Mouse (Mus musculus) right cerebral cortex, postnatal 36 days (tissue): ENCODE measurements around the gene 4933414I15Rik.

Experiments used
- DNase-seq, 2 experiments: peaks; one replicate each; pipeline ENCODE4 v3.0.0; 2022; ENCODE audit warnings: low spot score in 2 of 2, mixed read lengths in 1 of 2

Gene 4933414I15Rik

GRCm38 (mm10) chr11:50943506-50943905, at the start of gene 4933414I15Rik:
4933414I15Rik (minus strand) TSS chr11:50943765.
- DNase-seq = no peak

- DNase-seq = no peak
These were observed 38.1 kb upstream of the 4933414I15Rik start, which contains the start of gene Olfr1377 for GRCm38 (mm10) chr11:50981667-50982066. Olfr1377 (plus strand) TSS chr11:50981967.

- DNase-seq = no peak
These were observed 33.7 kb upstream of the 4933414I15Rik start for GRCm38 (mm10) chr11:50977216-50977615.

GRCm38 (mm10) chr11:50966230-50966629, 22.7 kb upstream of the 4933414I15Rik start, which contains the start of gene Olfr1378:
Olfr1378 (plus strand) TSS chr11:50966530.
- DNase-seq = no peak

GRCm38 (mm10) chr11:50964886-50965285, 21.3 kb upstream of the 4933414I15Rik start:
- no peak for DNase-seq

GRCm38 (mm10) chr11:50953665-50954064, 10.1 kb upstream of the 4933414I15Rik start, which contains the start of gene Prop1:
Prop1 (minus strand) TSS chr11:50953765.
- no peak for DNase-seq

- DNase-seq = peak in 1 of 2 experiments; percentile 58
These were observed 8.7 kb upstream of the 4933414I15Rik start for GRCm38 (mm10) chr11:50952290-50952689.

- no peak for DNase-seq
These were observed 1.2 kb downstream of the 4933414I15Rik start for GRCm38 (mm10) chr11:50942386-50942785.

- no peak for DNase-seq
These were observed 3.8 kb downstream of the 4933414I15Rik start for GRCm38 (mm10) chr11:50939621-50940366.

- no peak for DNase-seq
These were observed 5.1 kb downstream of the 4933414I15Rik start for GRCm38 (mm10) chr11:50938435-50938834.

- DNase-seq = no peak
These were observed 11.5 kb downstream of the 4933414I15Rik start for GRCm38 (mm10) chr11:50932040-50932439.

- DNase-seq = peak; percentile 84 to 90
These were observed 12.1 kb downstream of the 4933414I15Rik start, which contains the start of gene Zfp354b for GRCm38 (mm10) chr11:50931451-50931866. Zfp354b (minus strand) TSS chr11:50931633.

GRCm38 (mm10) chr11:50931021-50931420, 12.5 kb downstream of the 4933414I15Rik start:
- DNase-seq = no peak

- DNase-seq = no peak
These were observed 13.0 kb downstream of the 4933414I15Rik start for GRCm38 (mm10) chr11:50930469-50931014.

GRCm38 (mm10) chr11:50915671-50916320, 27.8 kb downstream of the 4933414I15Rik start, which contains the start of gene Zfp2:
Zfp2 (minus strand) TSS chr11:50916165.
- DNase-seq = peak; percentile 91 to 93

GRCm38 (mm10) chr11:50914461-50914860, 29.1 kb downstream of the 4933414I15Rik start:
- no peak for DNase-seq

- DNase-seq = no peak
These were observed 30.3 kb downstream of the 4933414I15Rik start for GRCm38 (mm10) chr11:50913301-50913700.

- peak in 1 of 2 experiments; percentile 29 for DNase-seq
These were observed 35.4 kb downstream of the 4933414I15Rik start for GRCm38 (mm10) chr11:50908136-50908535.

GRCm38 (mm10) chr11:50897359-50897758, 46.2 kb downstream of the 4933414I15Rik start:
- no peak for DNase-seq

GRCm38 (mm10) chr11:50892441-50892840, 51.1 kb downstream of the 4933414I15Rik start:
- no peak for DNase-seq
